Mouse (Mus musculus) ES-CJ7 (cell line): ENCODE results near the gene Gabrq.

Source experiments
- DNase-seq: peaks from one replicate; pipeline ENCODE4 v3.0.0; 2011; ENCODE audit warnings: low read depth, low spot score

Gene Gabrq

GRCm38 (mm10) chrX:72824776-72825588 is at the start of gene Gabrq:
Gene Gabrq, plus strand, starts transcription at chrX:72825178.
- peak; percentile 31 for DNase-seq

- DNase-seq, result no peak
These were observed 36.0 kb upstream of the Gabrq start for GRCm38 (mm10) chrX:72788773-72789557.

GRCm38 (mm10) chrX:72789558-72789871 is 35.5 kb upstream of the Gabrq start:
- DNase-seq, result no peak

GRCm38 (mm10) chrX:72819594-72819993 is 5.4 kb upstream of the Gabrq start:
- DNase-seq, result peak; percentile 25

GRCm38 (mm10) chrX:72823310-72823709 is 1.7 kb upstream of the Gabrq start:
- DNase-seq, result no peak

- no peak for DNase-seq
These were observed 569 bp downstream of the Gabrq start for GRCm38 (mm10) chrX:72825589-72825905.
